Mouse (Mus musculus) liver, embryonic 14.5 days (tissue): ENCODE measurements around the gene Trim27.

Source experiments
- CTCF ChIP-seq: IDR thresholded peaks from 2 replicates; pipeline ENCODE4 v1.5.1; 2016; ENCODE audit warnings: antibody characterized with exemption, low read depth, control low read depth
- EP300 ChIP-seq: IDR thresholded peaks from 2 replicates; pipeline ENCODE4 v1.6.1; 2016; ENCODE audit warnings: antibody characterized with exemption, low read depth

DNA sequence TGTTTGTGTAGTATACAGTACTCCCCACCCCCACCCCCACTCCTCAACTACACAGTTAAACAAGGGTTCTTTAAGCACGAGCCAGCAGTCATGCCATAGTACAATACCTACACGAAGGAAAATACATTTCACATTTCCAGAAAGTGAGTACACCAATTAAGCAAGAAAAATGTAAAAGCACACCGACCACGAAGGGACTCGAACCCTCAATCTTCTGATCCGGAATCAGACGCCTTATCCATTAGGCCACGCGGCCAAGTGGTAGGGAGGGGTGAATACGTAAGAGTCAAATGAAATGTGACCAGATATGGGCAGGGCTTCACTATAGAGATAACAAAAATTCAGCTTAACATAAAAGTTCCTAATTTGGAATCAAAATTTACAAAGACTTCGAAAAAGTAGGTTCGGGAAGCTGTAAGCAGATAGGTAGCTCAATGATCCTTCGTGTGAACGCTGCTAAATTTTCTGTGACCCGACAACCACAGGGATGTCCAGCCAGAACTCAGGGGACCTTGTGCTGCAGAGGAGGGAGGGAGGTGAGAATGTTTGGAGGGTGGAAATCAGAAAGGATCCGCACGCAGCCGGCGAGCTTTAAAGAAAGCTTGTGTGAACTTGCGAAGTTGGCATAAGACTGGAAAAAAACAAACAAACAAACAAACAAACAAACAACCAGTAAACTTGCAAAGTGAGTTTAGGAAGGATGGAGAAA lies 36.2 kb downstream of the Trim27 start:
- TF ChIP-seq EP300: no peak
- TF ChIP-seq CTCF: no peak
